Mouse (Mus musculus) gastrocnemius, postnatal 14 days (tissue): ENCODE measurements around the gene Sidt1. TPM values are rescaled to one million over a fixed set of nuclear protein-coding genes. Genes with fewer than 3 reads are reported as not detected.

Experiments used
- DNase-seq: peaks from one replicate; pipeline ENCODE4 v3.0.0; 2021; ENCODE audit warnings: mixed read lengths
- intact Hi-C: fragments of 180-260 bp; cut with DNase I; formaldehyde crosslinking; loops from one replicate; pipeline ENCODE4 v1.15.1; 2025; ENCODE audit warnings: low total_unique reads
- long read RNA-seq, 2 experiments: library from polyadenylated mRNA; stranded (forward); transcript quantifications; one replicate each; pipeline ENCODE4 v2.0.0; 2021
- total RNA-seq, 2 experiments: library from RNA; stranded (reverse); gene quantifications; 2 replicates each; pipeline ENCODE4 v1.2.3; 2021

Gene Sidt1
- under 1 TPM; 0.07 to 0.35 TPM for total RNA-seq
- long read RNA-seq, experiment 1: 0 reads
- long read RNA-seq, experiment 2: 0 reads

DNA sequence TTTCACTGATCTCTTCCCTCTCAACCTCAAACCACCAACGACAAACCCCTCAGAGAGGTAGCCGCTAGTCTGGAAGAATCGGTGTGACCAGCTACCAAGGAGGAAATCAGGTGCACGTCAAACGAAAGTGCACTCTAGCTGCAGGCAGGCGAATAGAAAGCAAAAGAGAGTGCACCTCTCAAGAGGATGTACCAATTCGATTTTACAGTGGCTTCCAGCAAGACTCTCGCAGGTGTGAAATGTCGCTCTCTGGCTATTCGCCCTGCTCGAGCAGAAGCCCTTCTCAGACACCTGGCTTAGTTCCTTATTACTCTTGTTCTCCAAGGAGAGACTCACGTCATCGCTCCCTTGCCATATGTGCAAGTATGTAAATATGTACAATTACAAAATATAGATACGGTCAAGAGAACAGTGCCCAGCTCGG lies at the start of gene Sidt1:
Sidt1 (minus strand) TSS at position 336 of the 424 bp plus-strand sequence.
- no peak for DNase-seq
- intact Hi-C loops: no loop called here

DNA sequence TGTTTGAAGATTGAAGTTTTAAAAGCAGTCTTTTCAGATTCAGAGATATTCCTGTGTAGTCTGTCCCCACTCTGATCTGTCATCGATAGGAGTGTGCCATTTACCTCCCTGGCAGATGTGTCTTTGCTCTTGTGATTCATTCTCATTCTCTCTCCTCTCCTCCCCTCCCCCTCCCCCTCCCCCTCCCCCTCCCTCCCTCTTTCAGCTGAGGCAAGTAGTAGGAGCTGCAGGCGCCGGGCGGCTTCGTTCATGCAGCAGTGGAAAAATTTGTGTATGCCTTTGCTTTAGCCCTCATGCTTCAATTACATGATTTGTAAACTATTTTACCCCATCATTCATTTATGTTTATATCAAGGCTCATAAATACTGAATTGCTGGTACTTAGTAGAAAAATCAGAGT lies 48.6 kb upstream of the Sidt1 start:
- intact Hi-C loops: no loop called here
- no peak for DNase-seq

DNA sequence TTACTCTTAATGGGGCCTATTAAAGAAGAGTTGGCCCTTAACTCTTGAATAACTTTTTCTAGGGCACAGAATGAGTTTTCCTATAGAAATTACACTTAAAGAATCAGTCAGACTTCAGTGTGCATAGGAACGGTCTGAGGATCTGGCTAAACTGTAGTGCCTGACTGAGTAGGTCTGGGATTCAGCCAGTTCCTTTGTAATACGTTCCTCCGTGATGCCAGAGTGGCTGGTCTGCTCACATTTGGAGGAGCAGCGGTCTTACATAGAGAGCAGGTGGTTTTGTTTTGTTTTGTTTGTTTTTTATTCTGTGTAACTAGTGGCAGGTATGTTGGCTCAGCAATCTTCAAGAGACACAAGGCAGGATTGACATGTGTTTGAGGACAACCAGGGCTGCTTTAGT lies 47.0 kb upstream of the Sidt1 start:
- intact Hi-C loops: no loop called here
- DNase-seq: no peak

DNA sequence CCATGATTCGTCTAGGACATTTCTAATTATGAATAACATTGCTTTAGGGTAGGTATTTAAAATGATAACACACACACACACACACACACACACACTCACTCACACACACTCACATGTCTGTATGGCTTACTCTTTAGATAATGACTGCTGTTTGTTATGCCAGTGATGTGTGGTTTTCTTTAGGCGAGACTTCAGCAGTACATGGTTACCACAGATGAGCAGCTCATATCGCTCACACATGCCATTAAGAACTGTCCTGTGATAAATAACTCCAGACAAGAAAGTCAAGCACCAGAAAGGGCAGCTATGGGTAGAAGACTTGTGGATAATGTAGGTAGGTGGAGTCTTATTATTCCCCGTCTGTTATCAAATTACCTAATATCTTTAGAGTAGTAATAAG lies 42.5 kb upstream of the Sidt1 start:
- intact Hi-C loops: no loop called here
- DNase-seq: no peak

DNA sequence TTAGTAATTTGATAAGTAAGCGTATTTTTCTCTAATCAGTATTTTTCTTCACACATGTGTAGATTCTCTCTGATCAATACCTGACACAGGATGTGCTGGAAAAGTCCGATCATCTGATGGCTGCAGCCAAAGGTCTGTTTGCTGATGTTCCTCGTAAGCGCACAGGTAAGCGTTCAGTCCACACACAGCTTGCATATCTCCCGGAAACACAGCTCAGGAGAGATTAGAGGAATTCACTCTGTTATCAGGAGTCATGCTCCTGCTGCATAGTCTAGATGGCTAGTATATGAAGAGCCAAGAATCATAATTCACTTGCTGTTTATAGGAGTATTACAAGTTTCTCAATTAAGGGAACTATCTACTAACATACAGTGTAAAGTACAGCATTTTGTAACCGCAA lies 32.5 kb upstream of the Sidt1 start:
- intact Hi-C loops: loop anchor here (10.0 kb wide), 1 partner anchor 61 kb away; no protein-coding TSS in a partner anchor

DNA sequence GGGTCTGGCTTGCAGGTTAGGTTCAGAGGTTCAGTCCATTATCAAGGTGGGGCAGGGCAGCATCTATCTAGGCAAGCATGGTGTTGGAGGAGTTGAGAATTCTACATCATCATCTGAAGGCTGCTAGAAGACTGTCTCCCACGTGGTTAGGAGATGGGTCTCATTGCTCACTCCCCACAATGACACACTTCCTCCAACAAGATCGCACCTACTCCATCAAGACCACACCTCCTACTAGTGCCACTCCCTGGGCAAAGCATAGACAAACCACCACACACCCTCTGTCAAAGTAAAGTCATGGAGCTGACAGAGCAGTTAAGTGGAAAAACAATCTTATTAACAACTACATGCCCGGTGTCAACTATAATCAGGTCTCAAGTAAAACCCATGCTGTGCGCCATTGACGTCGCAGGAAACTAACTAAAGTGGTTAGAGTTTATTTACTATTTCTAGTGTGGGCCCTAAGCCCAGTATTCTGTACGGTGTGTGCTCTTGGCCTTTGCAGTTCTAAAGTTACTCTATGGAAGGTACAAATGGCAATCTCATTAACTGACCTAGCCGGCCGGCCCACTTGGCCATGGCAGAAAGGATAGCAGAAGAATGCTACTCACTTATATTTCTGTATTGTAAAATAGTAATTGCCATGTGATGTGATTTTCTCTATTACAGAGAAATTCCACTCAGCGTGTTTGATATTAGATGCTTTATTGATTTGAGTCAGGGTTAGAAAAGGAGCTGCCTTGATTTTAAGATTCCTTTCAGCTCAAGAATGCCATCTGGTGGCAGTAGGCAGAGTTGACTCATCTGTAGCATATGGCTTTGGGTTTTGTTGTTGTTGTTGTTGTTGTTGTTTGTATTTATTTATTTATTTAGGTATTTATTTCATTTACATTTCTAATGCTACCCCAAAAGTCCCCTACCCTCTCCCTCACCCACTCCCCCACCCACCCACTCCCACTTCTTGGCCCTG lies 29.2 kb upstream of the Sidt1 start:
- intact Hi-C loops: loop anchor here (2.0 to 10.0 kb wide), 2 partner anchors 57 to 119 kb away; no protein-coding TSS in a partner anchor
- no peak for DNase-seq

More for the DNA sequence above, 32.5 kb upstream of the Sidt1 start:
- DNase-seq: no peak

DNA sequence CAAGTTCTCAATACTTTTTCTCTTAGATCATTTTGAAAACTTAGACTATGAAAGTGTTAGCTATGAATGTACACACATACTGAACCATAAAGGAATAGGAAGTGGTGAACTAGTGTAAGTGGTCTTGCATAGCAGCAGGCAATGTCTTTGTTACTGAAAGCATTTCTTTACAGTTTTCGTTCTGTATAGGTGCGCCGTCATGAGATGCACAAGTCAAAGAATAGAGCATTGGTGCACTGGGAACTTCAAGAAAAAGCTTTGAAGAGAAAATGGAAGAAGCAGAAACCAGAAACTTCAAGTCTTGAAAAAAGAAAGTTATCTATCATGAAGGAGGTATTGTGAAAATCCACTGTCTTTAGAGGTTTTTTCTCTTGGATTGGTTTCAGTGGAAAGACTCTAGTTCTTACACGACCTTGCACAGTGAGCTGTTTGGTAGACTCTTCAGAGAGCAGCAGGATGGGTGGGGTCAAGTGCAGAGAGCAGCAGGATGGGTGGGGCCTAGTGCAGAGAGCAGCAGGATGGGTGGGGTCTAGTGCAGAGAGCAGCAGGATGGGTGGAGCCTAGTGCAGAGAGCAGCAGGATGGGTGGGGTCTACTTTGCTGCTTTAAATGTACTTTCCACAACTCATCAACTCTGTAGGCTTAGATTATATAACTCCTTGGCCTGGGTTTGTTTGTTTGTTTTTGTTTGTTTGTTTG lies 24.7 kb upstream of the Sidt1 start:
- intact Hi-C loops: no loop called here
- DNase-seq: no peak

DNA sequence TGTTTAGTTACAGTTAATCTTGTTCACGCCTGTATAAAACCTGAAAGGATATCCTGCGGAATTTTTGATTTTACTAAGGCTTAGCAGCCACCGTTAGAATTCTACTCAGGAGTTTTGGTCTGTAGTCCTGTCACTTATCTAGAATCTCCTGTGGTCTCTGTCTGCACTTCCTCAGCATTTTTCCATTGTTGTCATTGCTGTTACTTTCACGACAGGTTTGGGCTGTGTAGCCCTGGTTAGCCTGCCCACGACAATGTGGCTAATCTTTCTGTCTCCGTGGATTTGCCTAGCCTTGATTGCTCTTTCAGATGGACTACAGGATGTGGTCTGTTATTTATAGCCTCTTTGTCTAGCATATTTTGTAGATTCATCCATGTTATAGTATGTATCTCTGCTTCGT lies 23.3 kb upstream of the Sidt1 start:
- intact Hi-C loops: no loop called here

DNA sequence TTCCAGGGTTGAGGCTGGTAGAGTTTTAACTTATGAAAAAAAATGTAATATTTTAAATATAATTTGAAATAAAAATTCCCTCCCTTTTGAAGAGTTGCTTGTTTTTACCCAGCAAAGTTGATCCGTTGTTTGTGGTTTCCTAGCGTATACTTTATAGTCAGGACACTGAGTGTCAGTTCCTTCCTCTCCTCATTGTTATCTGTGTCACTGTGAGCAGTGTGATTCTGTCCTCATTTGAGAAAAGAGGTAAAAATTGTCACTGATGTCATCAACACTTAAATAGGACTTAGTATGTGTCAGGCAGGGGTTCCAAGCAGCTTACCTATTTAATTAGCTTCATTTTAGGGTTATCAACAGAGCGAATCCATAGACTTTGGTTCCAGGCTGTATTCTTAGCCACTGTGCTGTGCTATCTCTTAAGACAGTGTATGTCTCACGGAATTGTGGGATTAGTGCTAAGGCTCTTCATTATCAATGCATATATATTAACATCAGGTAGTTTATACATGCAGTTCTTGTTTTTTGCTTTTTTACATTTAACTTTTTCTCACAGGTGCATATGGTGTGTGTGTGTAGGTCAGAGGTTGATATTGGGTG lies 16.9 kb upstream of the Sidt1 start:
- DNase-seq: no peak
- intact Hi-C loops: no loop called here

More for the DNA sequence above, 23.3 kb upstream of the Sidt1 start:
- DNase-seq: no peak

DNA sequence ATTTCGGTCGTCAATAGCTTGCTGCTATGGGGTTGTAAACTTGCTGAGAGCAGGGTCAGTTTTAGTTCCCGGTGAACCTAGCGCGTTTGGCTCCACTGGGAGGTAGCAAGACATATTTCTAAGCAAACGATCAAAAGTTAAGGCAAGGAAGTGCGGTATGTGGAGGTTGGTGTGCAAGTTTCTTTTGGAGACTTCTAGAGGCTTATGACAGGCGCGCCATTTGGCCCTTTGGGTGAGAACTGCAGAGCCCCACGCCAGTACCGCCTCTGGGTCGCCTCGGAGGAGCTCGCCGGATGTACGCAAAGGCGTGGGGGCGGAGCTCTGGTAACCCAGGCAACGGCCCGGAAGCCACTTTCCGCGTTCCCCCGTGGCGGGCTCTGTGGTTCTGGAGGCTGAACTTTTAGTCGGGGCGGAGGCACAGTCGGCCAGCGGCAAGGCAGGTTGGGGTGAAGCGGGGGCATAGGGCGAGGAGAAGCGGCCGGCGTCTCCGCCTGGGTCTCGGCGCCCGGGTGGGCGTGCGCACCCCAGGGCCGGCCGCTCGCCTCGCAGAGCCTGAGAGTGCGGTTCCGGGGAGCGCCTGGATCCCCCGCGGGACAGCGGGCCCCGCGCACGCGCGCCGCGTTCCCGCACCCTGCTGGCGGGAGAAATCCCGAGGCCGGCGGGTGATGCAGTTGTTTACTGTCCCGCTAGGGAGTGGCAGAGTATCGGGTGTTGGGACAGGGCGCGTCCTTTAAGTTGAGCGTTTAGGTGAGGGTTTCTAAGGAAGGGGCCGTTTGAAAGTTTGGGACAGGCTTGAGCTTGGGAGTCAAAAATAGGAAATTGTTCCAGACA lies 14.3 kb upstream of the Sidt1 start, which contains the start of gene Spice1:
Spice1 (plus strand) TSS at position 51 of the 831 bp plus-strand sequence.
- DNase-seq: peak; percentile 96
- intact Hi-C loops: no loop called here

DNA sequence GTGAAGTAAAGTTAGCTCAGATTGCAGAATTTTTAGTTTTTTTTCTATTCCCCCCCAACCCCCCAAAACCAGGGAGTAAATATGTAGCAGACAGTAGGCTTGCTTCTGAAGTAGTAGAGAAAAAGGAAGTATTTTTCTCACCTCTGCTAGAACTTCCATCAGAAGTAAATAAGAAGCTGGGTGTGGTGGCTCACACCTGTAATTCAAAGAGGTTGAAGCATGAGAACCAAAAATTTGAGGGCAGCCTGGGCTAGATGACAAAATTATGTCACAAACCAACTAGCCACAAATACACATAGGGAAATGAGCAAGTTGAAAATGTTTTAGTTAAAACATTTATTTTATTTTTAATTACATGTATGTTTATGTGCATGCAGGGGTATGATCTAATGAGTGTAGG lies 4.5 kb upstream of the Sidt1 start:
- intact Hi-C loops: no loop called here

DNA sequence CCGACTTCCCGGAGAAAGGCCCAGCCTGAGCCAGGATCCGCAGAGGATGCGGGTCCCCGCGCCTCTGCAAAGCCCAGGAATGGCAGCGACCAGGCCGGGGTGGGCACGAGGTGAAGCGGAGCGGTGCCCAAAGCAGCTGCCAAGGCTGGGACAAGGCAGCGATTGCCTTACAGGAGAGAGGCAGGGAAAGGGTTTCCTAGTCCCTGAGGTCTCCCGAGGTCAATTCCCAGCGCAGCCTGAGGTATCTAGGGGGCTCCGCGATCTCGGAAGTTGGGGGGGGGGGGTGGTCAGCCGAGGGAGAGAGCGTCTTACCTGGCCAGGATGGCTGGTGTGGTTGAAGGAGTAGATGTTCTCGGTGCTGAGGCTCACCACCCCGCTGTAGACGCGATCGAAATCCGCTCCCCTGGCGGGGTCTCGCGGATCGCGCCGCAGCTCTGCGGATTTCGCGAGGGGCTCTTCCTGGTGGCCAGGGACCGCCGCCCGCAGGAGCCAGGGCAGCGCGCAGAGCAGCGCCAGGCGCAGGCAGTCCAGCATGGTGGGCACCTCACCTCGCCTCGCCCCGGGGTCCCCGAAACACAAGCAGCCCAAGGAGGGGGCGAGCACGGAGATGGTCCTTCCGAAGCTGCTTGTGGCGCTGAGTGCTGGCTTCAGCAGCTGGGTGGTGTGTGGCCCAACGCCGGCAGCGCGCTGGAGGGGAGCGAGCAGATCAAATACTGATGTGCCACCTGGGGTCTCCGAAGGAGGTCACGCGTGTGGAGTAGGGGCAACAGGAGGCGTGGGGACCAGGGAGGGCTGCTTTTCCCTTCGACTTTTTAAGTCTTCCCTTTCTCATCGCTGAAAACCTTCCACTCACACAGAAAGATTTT lies 768 bp downstream of the Sidt1 start:
- intact Hi-C loops: no loop called here
- DNase-seq: no peak

More for the DNA sequence above, 4.5 kb upstream of the Sidt1 start:
- no peak for DNase-seq

DNA sequence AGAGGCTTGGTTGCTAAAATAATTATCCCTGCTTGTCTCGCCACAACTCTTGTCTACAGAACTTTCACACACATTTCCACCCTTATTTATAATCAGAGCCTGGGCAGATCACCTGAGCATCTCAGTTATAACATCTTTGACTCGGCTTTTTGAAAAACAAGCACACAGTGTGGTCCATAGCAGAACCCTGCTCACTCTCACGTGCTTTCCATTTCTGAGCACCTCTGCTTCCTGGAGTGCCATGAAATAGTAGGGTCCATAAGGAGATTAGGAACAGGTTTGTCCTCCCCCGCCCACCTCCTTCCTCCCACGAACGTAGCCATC lies 1.4 kb downstream of the Sidt1 start:
- intact Hi-C loops: no loop called here
- DNase-seq: no peak

DNA sequence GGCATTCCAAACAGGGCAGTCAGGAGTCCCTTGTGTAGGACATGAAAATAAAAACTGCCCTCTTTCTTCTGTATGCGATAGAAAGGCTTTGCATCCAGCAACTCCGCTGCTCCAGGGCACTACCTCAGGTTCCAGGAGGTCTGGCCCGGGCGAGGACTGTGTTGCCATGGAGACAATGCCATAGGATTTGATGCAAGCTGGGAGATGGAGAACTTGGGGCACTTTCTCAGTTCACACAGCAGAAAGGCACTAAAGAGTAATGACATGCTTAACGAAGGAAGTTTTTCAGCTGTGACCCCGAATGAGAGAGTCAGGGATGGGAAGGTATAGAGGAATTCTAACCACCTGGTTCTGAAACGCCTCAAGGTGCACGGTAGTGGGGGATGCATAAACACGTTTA lies 1.8 kb downstream of the Sidt1 start:
- intact Hi-C loops: no loop called here

DNA sequence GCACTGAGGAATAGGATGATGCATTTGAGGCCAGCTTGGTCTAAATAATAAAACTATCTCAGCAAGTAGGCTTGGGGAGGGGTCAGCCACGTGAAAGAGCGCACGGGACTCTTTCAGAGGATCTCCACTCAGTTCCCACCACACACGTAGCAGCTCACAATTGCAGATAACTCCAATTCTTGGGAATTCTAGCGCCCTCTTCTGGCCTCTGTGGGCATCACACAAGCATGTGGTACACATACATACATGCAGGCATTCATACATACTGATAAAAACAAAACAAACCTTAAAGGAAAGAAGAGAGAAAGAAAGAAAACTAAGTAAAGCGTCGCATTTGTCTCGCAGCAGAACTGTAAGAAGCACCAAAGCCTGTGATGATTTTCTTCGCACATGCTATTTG lies 2.3 kb downstream of the Sidt1 start:
- intact Hi-C loops: no loop called here

More for the DNA sequence above, 1.8 kb downstream of the Sidt1 start:
- DNase-seq: no peak

DNA sequence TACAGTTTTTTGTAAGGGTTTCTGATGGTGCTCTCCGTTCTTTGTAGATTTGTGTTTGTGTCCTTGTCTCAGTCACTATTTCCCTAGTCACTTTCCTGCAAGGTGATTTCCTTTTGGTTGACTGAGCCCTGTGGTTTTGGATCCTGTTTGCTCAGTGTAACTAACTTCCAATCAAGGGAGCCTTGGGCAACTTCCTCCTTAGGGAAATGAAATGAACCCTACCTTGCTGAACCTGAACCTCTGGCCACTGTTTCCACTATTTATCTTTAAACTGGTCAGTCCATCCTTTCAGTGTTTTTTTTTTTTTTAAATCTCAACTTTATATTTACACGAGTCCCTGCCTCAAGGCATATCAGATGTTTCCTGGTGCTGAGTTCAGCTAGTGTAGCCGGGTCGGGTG lies 4.4 kb downstream of the Sidt1 start:
- DNase-seq: no peak
- intact Hi-C loops: no loop called here

More for the DNA sequence above, 2.3 kb downstream of the Sidt1 start:
- no peak for DNase-seq

DNA sequence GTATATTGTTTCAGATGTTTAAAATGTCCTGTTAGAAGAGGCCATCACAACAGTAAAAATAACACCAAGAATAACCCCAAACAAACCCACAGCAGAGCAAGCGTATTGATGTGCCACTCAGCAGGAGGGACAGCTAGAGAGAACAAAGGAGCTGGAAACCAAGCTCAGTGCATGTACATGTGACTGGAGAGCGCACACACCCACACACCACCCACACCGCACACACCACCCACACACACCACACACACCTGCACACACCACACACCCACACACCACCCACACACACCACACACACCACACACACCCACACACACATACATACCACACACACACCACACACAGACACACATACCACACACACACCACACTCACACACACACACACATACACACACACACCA lies 12.8 kb downstream of the Sidt1 start:
- no peak for DNase-seq
- intact Hi-C loops: no loop called here

DNA sequence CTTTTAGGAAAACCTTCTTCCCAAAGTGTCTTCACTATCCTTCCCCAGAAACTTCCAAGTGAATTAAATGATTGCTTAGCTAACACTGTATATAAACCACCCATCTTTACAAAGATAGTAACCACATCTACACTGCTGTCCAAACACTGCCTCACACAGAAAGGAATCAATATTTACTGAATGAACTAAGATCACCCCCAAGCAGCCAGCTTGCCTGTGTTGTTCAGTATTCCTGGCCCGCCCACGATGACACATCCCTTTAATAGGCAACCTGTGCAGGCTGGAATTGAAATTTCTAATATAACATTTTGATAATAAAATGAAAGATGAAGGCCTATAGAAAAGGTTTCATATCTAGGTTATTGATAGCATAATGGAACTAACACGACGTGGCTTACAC lies 16.6 kb downstream of the Sidt1 start:
- intact Hi-C loops: no loop called here

More for the DNA sequence above, 16.6 kb downstream of the Sidt1 start:
- no peak for DNase-seq
